Mouse (Mus musculus) lung, postnatal 14 days (tissue): ENCODE data around the gene Cfap77.
"Not testable (repeated sequence)": the region's sequence is repeated elsewhere in the genome, so short reads cannot be mapped to it uniquely, and the experiment has no call there.

ENCODE experiments used
- DNase-seq: peaks from one replicate; pipeline ENCODE4 v3.0.0; 2021

Cfap77 gene

DNA sequence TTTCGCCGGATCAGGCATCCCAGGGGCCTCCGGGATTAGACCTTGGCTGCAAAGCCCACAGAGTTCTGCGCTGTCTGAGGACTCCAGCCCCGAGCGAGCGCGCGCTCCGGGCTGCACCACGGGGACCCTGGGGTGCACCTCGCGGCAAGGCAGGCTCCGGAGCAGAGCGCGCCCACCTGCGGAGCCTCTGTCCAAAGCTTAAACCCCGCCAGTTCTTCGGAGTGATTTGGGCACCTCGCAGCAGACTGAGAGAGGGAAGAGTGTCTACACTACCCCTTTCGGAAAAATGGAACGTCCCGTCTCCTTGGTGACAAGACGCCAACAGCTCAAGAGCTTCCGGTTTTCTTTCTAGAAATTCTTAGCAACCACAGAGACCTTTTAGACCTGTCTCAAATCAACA, at the start of gene Cfap77:
Gene Cfap77, minus strand, starts transcription at position 76 of the 400 bp plus-strand sequence.
- DNase-seq: peak; percentile 63

DNA sequence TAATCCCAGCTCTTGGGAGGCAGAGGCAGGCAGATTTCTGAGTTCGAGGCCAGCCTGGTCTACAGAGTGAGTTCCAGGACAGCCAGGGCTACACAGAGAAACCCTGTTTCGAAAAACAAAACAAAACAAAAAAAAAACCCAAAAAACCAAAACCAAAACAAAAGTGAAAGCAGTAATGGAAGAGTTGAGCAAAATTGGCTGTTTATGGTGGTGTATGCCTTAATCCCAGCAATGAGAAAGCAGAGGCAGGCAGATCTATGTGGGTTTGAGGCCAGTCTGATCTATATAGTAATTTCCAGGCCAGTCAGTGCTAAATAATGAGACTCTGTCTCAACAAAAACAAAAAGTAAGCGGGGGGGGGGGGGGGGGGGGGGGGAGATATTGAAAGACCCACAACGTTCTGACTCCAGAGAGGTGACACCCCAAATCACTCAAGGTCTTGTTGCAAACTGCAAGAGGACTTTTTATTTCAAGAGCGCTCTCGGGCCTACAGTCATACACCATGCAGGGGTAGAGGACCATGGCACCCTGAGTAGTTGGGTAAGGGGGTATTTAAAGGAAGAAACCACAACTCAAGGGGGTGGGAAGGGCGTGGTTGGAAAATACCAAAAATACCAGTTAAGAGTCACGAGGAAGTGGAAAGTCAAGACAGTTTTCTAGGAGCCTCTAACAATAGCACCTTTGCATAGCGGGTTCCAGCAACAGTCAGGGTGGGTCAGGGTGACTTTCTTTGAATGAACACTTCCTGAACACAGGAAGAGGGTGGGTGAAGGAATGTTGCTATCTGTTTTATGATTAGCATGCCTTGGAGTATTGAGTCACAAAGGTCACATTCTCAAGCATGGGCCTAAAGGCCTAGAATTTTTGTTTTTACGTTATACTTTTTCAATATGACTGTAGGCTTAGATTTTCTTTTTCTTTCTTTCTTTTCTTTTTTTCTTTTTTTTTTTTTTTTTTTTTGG, 47.8 kb upstream of the Cfap77 start:
- DNase-seq: not testable (repeated sequence)

DNA sequence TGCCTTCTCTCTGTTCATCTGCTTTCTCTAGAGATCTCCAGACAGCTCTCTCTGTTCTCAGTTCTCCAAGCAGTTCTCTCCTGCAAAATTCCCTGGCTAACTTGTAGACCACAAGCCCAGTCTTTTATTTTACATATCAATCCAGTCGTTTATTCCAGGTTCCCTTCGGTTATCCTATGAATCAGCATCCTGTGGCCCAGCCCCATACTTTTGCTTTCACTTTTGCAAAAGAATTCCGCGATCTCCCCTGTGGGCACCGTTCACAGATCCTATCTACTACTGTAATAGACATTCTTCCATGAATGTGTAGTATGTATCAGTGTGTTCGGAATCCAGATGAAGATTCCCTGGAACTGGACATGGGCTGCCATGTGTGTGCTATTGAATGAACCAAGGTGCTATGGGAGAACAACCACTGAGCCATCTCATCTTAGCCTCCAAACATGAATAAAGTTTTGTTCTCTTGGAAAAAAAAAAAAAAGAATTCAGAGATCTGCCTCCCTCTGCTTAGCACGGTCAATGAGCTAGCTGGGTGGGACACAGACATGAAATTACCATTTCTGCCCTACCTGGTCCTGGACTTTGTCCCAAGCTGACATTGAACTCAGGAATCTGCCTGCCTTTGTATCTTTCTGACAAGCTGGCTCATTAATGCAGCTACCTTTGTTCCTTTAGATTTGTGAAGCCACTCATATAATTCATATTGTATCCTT, 46.1 kb upstream of the Cfap77 start:
- DNase-seq: no peak

DNA sequence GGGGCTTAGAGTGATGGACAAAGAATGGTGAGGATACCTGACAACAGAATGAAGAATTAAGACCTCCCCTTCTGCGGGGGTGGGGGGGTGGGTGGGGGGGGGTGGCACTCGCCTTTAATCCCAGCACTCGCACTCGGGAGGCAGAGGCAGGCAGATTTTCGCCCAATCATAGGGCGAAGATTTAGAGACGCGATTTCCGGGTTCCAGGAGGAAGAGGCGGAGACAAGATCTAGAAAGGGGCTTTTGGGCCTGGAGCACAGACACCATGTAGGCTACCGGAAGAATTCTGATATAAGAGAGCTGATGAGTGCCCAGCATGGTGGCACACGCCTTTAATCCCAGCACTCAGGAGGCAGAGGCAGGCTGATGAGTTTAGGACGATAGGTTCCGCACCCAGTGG, 44.8 kb upstream of the Cfap77 start:
- DNase-seq: no peak

DNA sequence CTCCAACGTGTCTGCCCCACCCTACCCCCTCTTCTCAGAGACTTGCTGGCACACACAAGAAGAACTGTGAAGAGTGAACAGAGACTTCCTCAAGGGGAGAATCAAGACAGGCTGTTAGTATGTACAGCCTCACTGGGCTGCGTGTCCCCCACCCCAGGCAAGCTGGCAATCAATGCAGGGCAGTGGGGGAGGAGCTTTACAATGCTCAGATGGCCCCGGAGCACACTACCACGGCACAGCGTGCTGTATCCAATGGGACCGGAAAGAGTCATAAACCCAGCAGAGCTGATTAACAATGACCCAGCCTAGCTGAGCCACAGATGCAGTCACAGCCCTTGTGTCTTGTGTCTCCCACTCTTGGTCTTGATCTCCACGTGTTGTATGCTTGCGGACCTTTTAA, 43.9 kb upstream of the Cfap77 start:
- DNase-seq: no peak

DNA sequence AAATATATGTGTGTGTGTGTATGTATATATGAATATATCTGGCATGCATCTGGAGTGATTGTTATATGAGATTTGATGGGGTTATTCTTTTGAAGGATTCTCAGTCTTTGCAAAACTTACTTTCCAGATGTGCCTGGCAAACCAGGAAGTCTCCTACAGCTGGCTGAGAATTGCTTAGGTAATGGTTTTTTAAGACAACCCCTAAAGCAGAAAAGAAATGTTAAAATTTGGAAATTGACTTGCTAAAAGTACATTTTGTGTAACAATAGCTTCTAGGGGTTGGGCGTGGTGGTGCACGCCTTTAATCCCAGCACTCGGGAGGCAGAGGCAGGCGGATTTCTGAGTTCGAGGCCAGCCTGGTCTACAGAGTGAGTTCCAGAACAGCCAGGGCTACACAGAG, 43.1 kb upstream of the Cfap77 start:
- DNase-seq: not testable (repeated sequence)

DNA sequence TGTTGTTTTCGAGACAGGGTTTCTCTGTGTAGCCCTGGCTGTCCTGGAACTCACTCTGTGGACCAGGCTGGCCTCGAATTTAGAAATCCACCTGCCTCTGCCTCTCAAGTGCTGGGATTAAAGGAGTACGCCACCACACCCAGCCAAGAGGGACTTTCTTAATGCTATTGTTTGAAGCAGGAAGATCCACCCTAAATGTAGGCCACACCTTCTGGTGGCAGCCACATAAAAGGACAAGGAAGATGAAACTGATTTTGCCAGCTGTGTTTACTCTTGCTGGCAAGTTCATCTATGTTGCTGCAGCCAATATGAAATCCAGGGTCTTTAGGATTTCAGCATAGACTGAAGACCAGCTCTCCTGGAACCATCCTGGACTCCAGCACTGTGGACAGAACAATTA, 42.6 kb upstream of the Cfap77 start:
- DNase-seq: no peak

DNA sequence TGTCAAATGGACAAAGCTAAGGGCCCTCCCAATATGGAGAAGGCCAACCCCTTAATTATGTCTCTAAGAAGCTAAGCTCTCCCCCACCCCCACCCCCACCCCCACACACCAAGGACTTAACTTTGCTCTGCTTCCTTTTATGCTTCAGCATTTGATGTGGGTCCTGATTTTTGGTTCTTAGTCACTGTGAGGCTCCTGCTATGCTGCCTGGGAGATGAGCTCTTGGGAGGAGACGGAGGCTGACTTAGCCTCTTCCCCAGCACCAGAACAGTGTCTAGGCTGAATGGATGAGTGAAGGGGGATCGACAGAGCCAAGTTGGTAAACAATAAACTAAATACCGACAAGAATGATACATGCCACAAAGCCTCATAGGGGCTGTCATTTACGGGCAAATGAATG, 41.9 kb upstream of the Cfap77 start:
- DNase-seq: no peak

DNA sequence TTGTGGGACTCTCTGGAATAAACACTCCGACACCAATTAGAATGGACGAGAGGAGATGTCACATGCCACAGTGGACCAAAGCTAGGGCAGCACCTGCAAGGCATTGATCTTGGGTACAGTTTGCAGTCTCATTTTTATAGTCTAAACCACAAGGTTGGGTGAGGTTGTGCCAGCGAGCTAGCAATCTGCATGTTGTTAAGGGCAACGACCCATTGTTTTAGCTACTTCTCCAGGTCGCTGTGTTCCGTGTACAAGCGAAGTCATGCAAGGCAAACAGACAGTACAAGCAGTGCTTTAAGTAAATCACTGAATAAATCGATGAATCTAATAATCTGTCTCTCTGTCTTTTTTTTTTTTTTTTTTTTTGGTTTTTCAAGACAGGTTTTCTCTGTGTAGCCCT, 40.8 kb upstream of the Cfap77 start:
- no peak for DNase-seq

DNA sequence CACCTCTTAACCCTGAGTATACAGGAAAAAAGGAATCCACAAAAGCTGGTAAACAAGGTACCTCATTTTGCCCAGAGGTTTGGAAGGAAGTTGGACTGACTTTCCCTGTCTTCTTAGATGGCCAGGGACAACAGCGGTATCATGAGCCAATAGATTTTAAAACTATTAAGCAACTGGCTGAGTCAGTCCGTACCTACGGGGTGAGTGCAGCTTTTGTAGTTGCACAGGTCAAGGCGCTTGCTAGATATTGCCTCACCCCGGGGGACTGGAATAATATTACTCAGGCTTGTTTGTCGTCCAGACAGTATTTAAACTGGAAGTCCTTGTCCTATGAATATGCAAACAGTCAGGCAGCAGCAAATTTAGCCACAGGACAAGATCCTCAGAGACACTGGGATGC, 34.4 kb upstream of the Cfap77 start:
- not testable (repeated sequence) for DNase-seq

DNA sequence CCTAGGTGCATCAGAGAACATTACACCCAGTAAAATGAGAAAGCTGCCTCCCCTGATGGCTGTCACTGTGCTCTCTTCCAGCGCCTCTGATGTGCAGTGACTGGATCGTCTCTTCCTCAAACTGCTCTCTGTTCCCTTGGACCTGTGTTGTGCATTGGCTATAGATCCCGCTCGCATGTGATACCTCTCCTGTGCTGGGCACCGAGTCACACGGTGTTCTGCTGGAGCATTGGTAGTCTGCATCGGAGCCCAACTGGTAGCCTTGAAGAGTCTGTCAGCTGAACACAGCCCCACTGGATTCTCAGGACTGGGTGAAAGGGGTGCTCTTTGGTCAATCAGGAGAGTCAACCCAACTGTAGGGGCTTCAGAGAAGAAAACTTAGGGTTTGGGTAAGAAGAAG, 31.2 kb upstream of the Cfap77 start:
- DNase-seq: no peak

DNA sequence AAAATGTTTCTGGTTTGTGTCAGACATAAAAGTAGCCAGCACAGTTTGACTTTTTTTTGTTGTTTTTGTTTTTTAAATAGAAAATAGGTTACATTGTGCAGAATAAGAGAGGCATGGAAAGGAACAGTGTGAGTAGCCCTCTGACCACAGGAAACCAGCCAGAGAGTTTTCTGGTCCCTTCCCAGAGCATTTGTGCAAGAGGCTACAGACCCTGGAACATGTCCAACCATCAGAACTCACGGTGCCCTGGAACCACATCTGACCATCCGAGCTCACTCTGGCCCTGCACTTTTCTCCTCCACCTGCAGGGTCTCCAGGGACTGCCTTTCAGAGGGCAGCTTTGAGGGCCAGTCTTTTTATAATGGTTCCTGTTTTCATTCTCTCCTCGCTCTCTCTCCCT, 27.1 kb upstream of the Cfap77 start:
- no peak for DNase-seq

DNA sequence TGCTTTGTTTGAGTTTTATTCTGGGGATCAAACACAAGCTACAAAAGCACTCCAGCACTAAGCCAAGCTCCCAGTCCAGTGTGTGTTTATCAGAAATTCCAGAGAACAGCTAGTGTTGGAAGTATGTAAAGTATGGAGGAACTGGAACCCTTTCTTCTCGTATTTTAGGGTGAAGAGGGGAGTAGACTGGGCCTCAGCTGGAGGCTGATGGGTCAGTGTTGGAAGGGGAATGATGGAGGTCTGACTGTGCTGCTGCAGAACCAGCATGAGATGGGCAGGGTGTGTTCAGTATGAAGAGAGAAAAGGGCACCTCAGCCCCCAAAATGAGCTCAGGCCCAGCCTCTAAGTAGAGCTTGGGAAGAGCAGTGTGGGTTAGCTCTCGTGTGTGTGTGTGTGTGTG, 21.4 kb upstream of the Cfap77 start:
- no peak for DNase-seq

DNA sequence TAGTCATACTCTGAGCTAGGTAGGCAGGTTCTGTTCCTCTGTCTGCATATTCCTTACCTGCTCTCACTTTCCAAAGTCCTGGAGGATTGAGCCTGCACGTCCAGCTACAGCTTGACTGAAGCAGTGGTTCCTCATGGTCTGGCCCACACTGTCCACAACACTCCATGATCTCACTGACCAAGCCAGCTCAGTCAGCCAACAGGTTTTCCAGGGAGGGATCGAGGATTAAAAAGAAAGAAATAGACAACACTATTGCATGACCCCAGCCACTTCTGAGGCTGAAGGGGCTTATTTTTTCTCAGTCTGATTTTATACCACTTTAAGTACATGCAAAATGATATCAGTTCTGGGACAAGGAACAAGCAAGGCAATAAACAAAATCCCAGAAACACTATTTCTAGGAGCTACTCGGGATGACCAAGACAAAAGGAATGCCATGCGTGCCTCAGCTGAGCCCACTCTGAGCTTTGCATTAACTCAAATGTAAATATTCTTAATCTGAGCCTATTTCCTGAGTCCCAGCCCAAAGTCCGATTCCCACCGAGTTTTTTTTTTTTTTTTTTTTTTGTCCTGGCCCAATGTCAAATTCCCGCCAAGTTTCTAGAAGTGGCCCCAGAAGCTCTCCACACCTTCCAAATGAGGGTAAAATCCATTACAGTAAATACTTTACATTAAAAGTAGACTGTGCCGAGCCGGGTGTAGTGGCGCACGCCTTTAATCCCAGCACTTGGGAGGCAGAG, 20.6 kb upstream of the Cfap77 start:
- DNase-seq: no peak

DNA sequence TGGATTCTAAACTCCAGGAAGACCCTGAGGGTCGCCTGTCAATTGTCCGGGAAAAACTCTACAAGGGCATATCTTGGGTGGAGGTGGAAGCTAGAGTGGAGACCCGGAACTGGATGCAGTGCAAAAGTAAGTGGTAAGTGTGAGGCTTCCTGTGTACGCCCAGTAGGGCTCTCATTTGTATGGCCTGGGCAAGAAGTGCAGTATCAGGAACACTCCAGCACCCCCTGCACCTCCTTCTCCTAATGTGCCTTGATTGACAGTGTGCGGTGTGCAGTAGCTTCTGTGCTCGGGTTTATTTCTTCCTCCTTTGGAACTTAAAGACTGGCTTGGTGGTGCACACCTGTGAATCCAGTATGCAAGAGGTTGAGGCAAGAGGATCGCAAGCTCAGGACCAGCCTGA, 19.8 kb upstream of the Cfap77 start:
- DNase-seq: no peak

DNA sequence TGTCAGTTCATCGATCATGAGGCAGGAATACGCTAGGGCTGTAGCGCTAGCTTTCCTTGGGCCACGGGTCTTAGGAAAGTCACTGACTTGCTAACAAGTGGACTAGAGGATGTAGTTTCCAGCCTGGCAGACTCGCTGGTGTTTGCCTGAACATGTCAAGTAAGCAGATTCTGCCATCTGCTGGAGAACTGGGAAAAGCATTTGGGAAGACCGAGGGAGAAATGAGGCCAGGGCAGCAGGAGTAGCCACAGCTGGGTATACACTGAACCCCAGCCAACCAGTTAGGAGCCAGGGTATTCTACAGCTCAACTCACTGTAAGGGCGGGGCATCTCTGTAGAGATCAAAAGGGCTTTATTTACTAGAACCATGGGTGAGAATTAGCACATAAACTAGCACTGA, 11.5 kb upstream of the Cfap77 start:
- no peak for DNase-seq

DNA sequence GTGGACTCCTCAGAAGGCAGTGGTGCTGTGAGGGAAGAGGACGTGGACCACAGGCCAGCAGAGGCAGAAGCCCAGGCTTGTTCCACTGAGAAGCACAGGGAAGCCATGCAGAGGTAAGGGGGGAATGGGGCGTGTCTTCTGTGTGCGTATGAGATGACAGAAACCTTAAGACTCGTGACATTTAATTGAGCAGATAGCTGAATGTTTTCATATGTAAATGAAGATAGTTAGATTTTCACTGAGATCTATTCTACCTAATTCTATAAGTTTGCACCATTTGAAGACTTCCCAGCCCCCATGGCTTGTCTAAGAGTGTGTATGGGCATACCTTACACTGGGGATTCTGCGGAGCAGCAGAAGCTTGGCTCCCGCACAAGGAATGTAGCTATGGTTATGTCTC, 10.9 kb upstream of the Cfap77 start:
- DNase-seq: no peak

DNA sequence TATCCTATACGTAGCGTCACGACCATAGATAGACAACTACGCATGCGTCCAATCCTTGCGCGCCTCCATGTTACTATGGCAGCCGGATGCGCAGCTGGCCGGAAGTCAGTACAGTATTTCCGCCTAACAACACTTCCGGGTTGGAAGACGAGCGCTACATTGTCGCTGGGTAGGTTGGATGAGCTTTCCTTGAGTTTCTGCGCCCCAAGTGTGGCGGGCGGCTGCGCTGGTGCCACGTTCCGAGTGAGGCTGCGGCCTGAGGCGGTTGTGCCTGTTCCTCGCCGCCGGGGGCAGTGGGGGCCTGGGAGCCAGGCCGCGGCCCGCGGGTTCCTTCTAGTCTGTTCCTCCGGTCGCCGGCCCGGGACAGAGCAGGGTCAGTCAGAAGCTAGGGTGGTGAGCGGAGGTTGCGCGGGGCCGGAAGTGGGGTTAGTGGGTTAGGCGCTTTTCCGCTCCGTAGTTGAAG, 5.3 kb upstream of the Cfap77 start, which contains the start of gene Ttf1:
Gene Ttf1, plus strand, starts transcription at position 128 of the 463 bp plus-strand sequence.
- peak; percentile 89 for DNase-seq

DNA sequence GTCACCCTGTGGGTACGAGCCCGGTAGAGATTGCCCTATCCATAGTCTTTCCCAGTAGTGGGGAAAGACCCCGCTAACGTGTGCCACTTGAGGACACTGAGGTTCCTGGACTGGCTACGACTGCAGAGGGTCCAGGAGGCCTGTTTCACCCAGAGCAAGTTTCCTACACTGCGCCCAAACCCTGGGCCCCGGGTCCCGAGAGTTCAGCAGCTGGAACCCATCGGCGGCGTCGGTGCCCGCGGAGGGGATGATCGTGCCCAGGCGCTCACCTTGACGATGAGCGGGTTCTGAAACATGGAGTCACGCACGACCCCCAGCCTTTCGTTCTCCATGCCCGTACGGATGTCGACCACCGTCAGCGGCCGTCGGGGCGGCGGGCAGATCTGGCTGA, 326 bp downstream of the Cfap77 start:
- DNase-seq: no peak

DNA sequence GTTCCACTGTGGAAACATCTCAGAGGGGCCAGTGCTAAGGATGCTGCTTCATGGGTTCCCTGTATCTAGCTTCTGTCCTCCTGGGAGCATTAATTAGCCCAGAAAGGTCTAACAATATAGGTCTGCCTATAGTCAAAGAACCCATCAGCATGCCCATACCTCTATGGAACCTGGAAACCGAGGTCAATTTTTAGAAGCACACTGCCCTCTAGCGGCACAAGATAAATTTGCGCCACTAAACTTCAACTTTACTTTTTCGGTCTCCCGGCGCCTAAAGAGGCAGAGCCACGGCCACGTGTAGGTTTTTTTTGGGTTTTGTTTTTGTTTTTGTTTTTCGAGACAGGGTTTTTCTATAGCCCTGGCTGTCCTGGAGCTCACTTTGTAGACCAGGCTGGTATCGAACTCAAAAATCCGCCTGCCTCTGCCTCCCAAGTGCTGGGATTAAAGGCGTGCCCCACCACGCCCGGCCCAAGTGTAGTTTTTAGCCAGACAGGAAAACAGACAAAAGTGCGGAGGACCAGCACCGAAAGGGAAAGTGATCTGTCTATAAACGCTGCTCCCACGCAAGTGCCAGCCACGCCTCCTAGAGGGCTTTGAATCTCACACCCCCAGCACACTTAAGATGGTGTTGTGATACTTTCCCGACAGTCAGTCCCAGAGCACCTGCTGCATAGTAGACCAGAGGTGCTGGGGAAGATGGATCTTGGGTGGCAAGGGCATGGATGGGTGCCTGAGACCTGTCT, 893 bp downstream of the Cfap77 start:
- DNase-seq: peak; percentile 67

DNA sequence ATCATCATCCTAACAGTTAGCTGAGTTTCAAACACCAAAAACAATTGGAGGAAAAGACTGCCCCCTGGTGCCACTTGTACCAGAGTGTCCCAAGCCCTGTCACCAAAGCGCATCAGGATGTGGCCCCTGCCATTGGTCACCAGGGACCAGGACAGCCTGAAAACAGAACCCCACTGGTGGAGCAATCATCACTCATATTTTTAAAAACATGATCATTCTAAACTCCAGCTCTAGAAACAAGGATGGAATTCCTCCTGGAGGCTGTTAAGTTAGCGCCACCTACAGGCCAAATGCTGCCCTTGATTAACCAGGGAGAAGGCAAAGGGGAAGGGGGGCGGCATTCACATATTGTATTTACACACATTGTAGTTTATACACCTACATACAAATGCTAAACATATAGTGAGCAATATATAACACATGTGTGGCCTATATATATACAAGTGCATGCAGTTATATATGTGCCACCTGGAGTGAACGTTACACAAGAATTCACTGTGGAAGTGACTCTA, 1.9 kb downstream of the Cfap77 start:
- DNase-seq: peak; percentile 73

DNA sequence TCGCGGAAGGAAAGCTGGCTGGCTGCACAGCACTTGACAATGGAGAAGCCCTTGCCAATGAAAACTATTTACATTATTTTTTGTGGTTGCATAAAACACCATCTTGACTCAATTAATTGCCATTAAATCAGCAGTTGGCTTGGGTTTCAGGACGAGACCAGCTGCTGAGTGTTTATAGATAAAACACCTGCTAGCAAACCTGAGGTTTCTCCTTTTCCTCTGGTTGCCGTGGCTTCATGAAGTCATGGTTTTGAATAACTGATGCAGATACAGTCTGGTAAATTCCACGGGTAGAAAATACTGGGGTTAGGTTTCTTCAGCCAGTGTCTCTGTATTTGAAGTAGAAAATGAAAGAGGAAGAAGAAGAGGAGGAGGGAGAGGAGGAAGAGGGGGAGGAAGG, 2.9 kb downstream of the Cfap77 start:
- DNase-seq: no peak
